Mouse (Mus musculus) stomach, embryonic 15.5 days (tissue): ENCODE measurements at regions not wholly inside any gene's neighbourhood (a gene's known extent, or its start where the extent isn't known, plus 50 kb on each side); places are given as distances from the start of the nearest gene placed in this dataset.

Experiments
- ATAC-seq: fragments of 200-750 bp; cut with Nextera tagmentation; 2 replicates; pipeline ENCODE4 v1.8.0; 2017; ENCODE audit warnings: low read depth, moderate number of reproducible peaks, moderate TSS enrichment; ENCODE audit not compliant: insufficient read depth, low FRiP score
- H3K27ac ChIP-seq: fragments of 300-500 bp; sonication (generic); 2 replicates; pipeline ENCODE4 v1.5.1; 2015; ENCODE audit warnings: mild to moderate bottlenecking, inconsistent platforms
- H3K27me3 ChIP-seq: fragments of 300-500 bp; sonication (generic); replicated peaks from 2 replicates; pipeline ENCODE4 v1.6.1; 2015; ENCODE audit warnings: inconsistent platforms
- H3K36me3 ChIP-seq: fragments of 300-500 bp; sonication (generic); 2 replicates; pipeline ENCODE4 v1.6.1; 2015; ENCODE audit warnings: inconsistent platforms
- H3K4me1 ChIP-seq: fragments of 300-500 bp; sonication (generic); 2 replicates; pipeline ENCODE4 v1.6.1; 2015; ENCODE audit warnings: inconsistent platforms
- H3K4me2 ChIP-seq: fragments of 300-500 bp; sonication (generic); 2 replicates; pipeline ENCODE4 v1.6.1; 2015; ENCODE audit warnings: mild to moderate bottlenecking, inconsistent platforms
- H3K4me3 ChIP-seq: fragments of 300-500 bp; sonication (generic); replicated peaks from 2 replicates; pipeline ENCODE4 v1.5.1; 2015; ENCODE audit warnings: inconsistent platforms
- H3K9ac ChIP-seq: fragments of 300-500 bp; sonication (generic); 2 replicates; pipeline ENCODE4 v1.6.1; 2015; ENCODE audit warnings: inconsistent platforms
- H3K9me3 ChIP-seq: fragments of 300-500 bp; sonication (generic); 2 replicates; pipeline ENCODE4 v1.6.1; 2016; ENCODE audit warnings: inconsistent platforms
- WGBS: fragments of 180-500 bp; shearing (Covaris S2); methylation state at CpG from one replicate; pipeline ENCODE4 v1.1.7; 2015; 5-methylcytosine and 5-hydroxymethylcytosine counted together

- no peaks in the 10 kb centered on the region for H3K36me3 ChIP-seq
- no peaks in the 10 kb centered on the region for H3K4me1 ChIP-seq
- no peaks in the 10 kb centered on the region for H3K27me3 ChIP-seq
- no peak overlapping the region for H3K4me3 ChIP-seq
- WGBS = 18% methylated on average over 12 of the region's 12 CpGs
- H3K4me2 ChIP-seq = no peak overlapping the region
- ATAC-seq = no peak
- H3K9me3 ChIP-seq = no peaks in the 10 kb centered on the region
- H3K27ac ChIP-seq = no peak overlapping the region
- no peak overlapping the region for H3K9ac ChIP-seq
Measured at GRCm38 (mm10) chr6:52368734-52369412, 55.6 kb downstream of the Evx1 start.

- Histone ChIP-seq H3K4me3 (no peak overlapping the region), H3K27ac (no peak overlapping the region), H3K36me3 (no peaks in the 10 kb centered on the region), H3K27me3 (no peaks in the 10 kb centered on the region), H3K4me1 (no peaks in the 10 kb centered on the region), H3K9ac (no peak overlapping the region), H3K9me3 (no peaks in the 10 kb centered on the region), H3K4me2 (no peak overlapping the region)
- 88% methylated on average over 8 of the region's 8 CpGs for WGBS
- ATAC-seq = no peak
Measured at GRCm38 (mm10) chr6:52370806-52371360, 57.6 kb downstream of the Evx1 start.

- H3K27me3 ChIP-seq = no peaks in the 10 kb centered on the region
- no peak overlapping the region for H3K4me3 ChIP-seq
- no peak overlapping the region for H3K4me2 ChIP-seq
- no peak; the same call in 1 of the 2 replicates for ATAC-seq
- WGBS = 28% methylated on average over 3 of the region's 3 CpGs
- no peaks in the 10 kb centered on the region for H3K9me3 ChIP-seq
- H3K36me3 ChIP-seq = no peaks in the 10 kb centered on the region
- no peaks in the 10 kb centered on the region for H3K4me1 ChIP-seq
- H3K27ac ChIP-seq = peak overlapping the region; percentile 69; the same call in 1 of the 2 replicates
- H3K9ac ChIP-seq = no peak overlapping the region
Measured at GRCm38 (mm10) chr6:52379146-52379545, 65.8 kb downstream of the Evx1 start.

GRCm38 (mm10) chr6:52379588-52379987, 66.3 kb downstream of the Evx1 start:
- Histone ChIP-seq H3K4me1 (no peaks in the 10 kb centered on the region), H3K4me3 (no peak overlapping the region), H3K9ac (no peak overlapping the region), H3K27me3 (no peaks in the 10 kb centered on the region), H3K4me2 (no peak overlapping the region), H3K36me3 (no peaks in the 10 kb centered on the region), H3K27ac (peak overlapping the region; percentile 48; the same call in 1 of the 2 replicates), H3K9me3 (no peaks in the 10 kb centered on the region)
- peak; percentile 27; the same call in 1 of the 2 replicates for ATAC-seq
- WGBS = 27% methylated on average over 5 of the region's 5 CpGs

- WGBS = 85% methylated on average over 2 of the region's 2 CpGs
- no peak for ATAC-seq
- H3K36me3 ChIP-seq = no peaks in the 10 kb centered on the region
Measured at GRCm38 (mm10) chr6:52385044-52385443, 71.7 kb downstream of the Evx1 start.

GRCm38 (mm10) chr6:52401404-52401803, 88.1 kb downstream of the Evx1 start:
- no peak overlapping the region for H3K4me3 ChIP-seq
- H3K9me3 ChIP-seq = no peaks in the 10 kb centered on the region
- no peaks in the 10 kb centered on the region for H3K27me3 ChIP-seq
- H3K9ac ChIP-seq = no peak overlapping the region
- H3K36me3 ChIP-seq = no peaks in the 10 kb centered on the region
- no peaks in the 10 kb centered on the region for H3K4me1 ChIP-seq
- no peak for ATAC-seq
- 62% methylated on average over 5 of the region's 5 CpGs for WGBS
- no peak overlapping the region for H3K27ac ChIP-seq
- H3K4me2 ChIP-seq = no peak overlapping the region

More at GRCm38 (mm10) chr6:52385044-52385443, 71.7 kb downstream of the Evx1 start:
- Histone ChIP-seq H3K4me3 (no peak overlapping the region), H3K9me3 (no peaks in the 10 kb centered on the region), H3K27ac (no peak overlapping the region), H3K4me2 (no peak overlapping the region), H3K4me1 (no peaks in the 10 kb centered on the region), H3K27me3 (no peaks in the 10 kb centered on the region), H3K9ac (no peak overlapping the region)

- Histone ChIP-seq H3K27ac (no peak overlapping the region), H3K27me3 (no peaks in the 10 kb centered on the region), H3K4me2 (no peak overlapping the region), H3K9ac (no peak overlapping the region), H3K4me1 (no peaks in the 10 kb centered on the region), H3K4me3 (no peak overlapping the region), H3K36me3 (no peaks in the 10 kb centered on the region), H3K9me3 (no peaks in the 10 kb centered on the region)
- ATAC-seq = no peak
- WGBS = 80% methylated on average over 4 of the region's 4 CpGs
Measured at GRCm38 (mm10) chr6:52409991-52410390, 96.7 kb downstream of the Evx1 start.

GRCm38 (mm10) chr6:52410711-52411110, 97.4 kb downstream of the Evx1 start:
- Histone ChIP-seq H3K4me1 (no peaks in the 10 kb centered on the region), H3K9ac (no peak overlapping the region), H3K27ac (no peak overlapping the region; the same call in 1 of the 2 replicates), H3K4me3 (no peak overlapping the region), H3K4me2 (no peak overlapping the region), H3K9me3 (no peaks in the 10 kb centered on the region), H3K36me3 (no peaks in the 10 kb centered on the region), H3K27me3 (no peaks in the 10 kb centered on the region)
- WGBS = 40% methylated on average over 5 of the region's 5 CpGs
- no peak; the same call in 1 of the 2 replicates for ATAC-seq

GRCm38 (mm10) chr6:52411302-52411701, 98.0 kb downstream of the Evx1 start:
- no peak overlapping the region for H3K4me3 ChIP-seq
- 0 out of 2 replicates have a peak, but pooled peaks cover 2% of the 10 kb centered on the region for H3K4me1 ChIP-seq
- H3K9me3 ChIP-seq = no peaks in the 10 kb centered on the region
- ATAC-seq = no peak
- 67% methylated on average over 2 of the region's 2 CpGs for WGBS
- no peak overlapping the region; the same call in 1 of the 2 replicates for H3K27ac ChIP-seq
- no peaks in the 10 kb centered on the region for H3K36me3 ChIP-seq
- no peak overlapping the region for H3K9ac ChIP-seq
- H3K27me3 ChIP-seq = no peaks in the 10 kb centered on the region
- H3K4me2 ChIP-seq = no peak overlapping the region

- H3K36me3 ChIP-seq = no peaks in the 10 kb centered on the region
- no peaks in the 10 kb centered on the region for H3K27me3 ChIP-seq
- H3K4me1 ChIP-seq = peaks cover 15% of the 10 kb centered on the region
- H3K27ac ChIP-seq = no peak overlapping the region
- 92% methylated on average over 4 of the region's 4 CpGs for WGBS
- no peak overlapping the region for H3K4me2 ChIP-seq
- H3K9me3 ChIP-seq = no peaks in the 10 kb centered on the region
- no peak for ATAC-seq
- no peak overlapping the region for H3K9ac ChIP-seq
- no peak overlapping the region for H3K4me3 ChIP-seq
Measured at GRCm38 (mm10) chr6:52413639-52414038, 100.3 kb downstream of the Evx1 start.

GRCm38 (mm10) chr6:52415341-52415946, 102.1 kb downstream of the Evx1 start:
- Histone ChIP-seq H3K4me2 (no peak overlapping the region), H3K27ac (no peak overlapping the region), H3K9me3 (no peaks in the 10 kb centered on the region), H3K9ac (no peak overlapping the region), H3K4me1 (peaks cover 20% of the 10 kb centered on the region), H3K36me3 (no peaks in the 10 kb centered on the region), H3K27me3 (no peaks in the 10 kb centered on the region), H3K4me3 (no peak overlapping the region)
- 90% methylated on average over 14 of the region's 14 CpGs for WGBS
- ATAC-seq = no peak

GRCm38 (mm10) chr6:52416491-52416890, 103.2 kb downstream of the Evx1 start:
- Histone ChIP-seq H3K4me1 (peaks cover 20% of the 10 kb centered on the region), H3K27me3 (no peaks in the 10 kb centered on the region), H3K9ac (no peak overlapping the region), H3K4me2 (no peak overlapping the region), H3K4me3 (no peak overlapping the region), H3K9me3 (no peaks in the 10 kb centered on the region), H3K27ac (no peak overlapping the region), H3K36me3 (no peaks in the 10 kb centered on the region)
- WGBS = 63% methylated on average over 3 of the region's 3 CpGs
- no peak for ATAC-seq
